30 mouse cellular contexts compared by ENCODE assay signal in genomic region chr2:147360856-147361255, GRCm38 (mm10). TPM values are rescaled to one million over a fixed set of nuclear protein-coding genes. Genes with fewer than 3 reads are reported as not detected.
DNase-seq lines count a peak whose midpoint lies in the region; ATAC-seq and TF ChIP-seq lines count a peak whose summit lies in the region.
"Had no signal": no experiment of that assay in that cellular context is flagged by ENCODE, and none has a peak within 500 bp of the region (broad histone marks: within the 10 kb centered on the region; RNA-seq: fewer than 3 reads in every experiment).

No protein-coding gene starts in this region.

- H3K36me3 ChIP-seq in neural tube, embryonic 15.5 days, result no peaks in the 10 kb centered on the region
- H3K36me3 ChIP-seq in embryonic facial prominence, embryonic 13.5 days, result no peaks in the 10 kb centered on the region
- H3K36me3 ChIP-seq: forebrain, embryonic 12.5 days; G1E; heart, embryonic 15.5 days; limb, embryonic 13.5 days; liver, embryonic 13.5 days had no signal

- peaks cover 95% of the 10 kb centered on the region for H3K27me3 ChIP-seq in neural tube, embryonic 15.5 days (replicated peaks)
- H3K27me3 ChIP-seq in embryonic facial prominence, embryonic 13.5 days, result peaks cover 95% of the 10 kb centered on the region

- no peak overlapping the region for H3K4me3 ChIP-seq in neural tube, embryonic 15.5 days (replicated peaks)
- H3K4me3 ChIP-seq in embryonic facial prominence, embryonic 13.5 days, result peak overlapping the region; percentile 2; the same call in 1 of the 2 replicates
- H3K4me3 ChIP-seq in lung, adult 2 months (replicated peaks; ENCODE audit: extremely low read depth, low read depth, low read length), result no peak overlapping the region
- H3K4me3 ChIP-seq: forebrain, embryonic 12.5 days; layer of hippocampus, adult 2 months; liver, embryonic 13.5 days had no signal

- no peak overlapping the region for H3K27ac ChIP-seq in neural tube, embryonic 15.5 days (replicated peaks)
- no peak overlapping the region for H3K27ac ChIP-seq in embryonic facial prominence, embryonic 13.5 days
- H3K27ac ChIP-seq: forebrain, embryonic 12.5 days; heart, embryonic 15.5 days; hindbrain, postnatal 0 days; layer of hippocampus, adult 2 months; limb, embryonic 13.5 days; liver, embryonic 13.5 days had no signal

- TF ChIP-seq CTCF in lung, adult 2 months (IDR thresholded peaks at IDR 0.05; ENCODE audit: insufficient read depth, low read length), result no peak

- no peak overlapping the region for H3K9ac ChIP-seq in neural tube, embryonic 15.5 days (replicated peaks)
- no peak overlapping the region for H3K9ac ChIP-seq in embryonic facial prominence, embryonic 13.5 days
- H3K9ac ChIP-seq: forebrain, embryonic 12.5 days; heart, embryonic 15.5 days; limb, embryonic 13.5 days; liver, embryonic 13.5 days had no signal

- no peak for ATAC-seq in neural tube, embryonic 15.5 days (ENCODE audit: low FRiP score)
- no peak for ATAC-seq in embryonic facial prominence, embryonic 13.5 days (ENCODE audit: insufficient number of reproducible peaks, insufficient read depth, low FRiP score, low TSS enrichment, low read depth)
- ATAC-seq: hindbrain, postnatal 0 days; intestine, embryonic 16.5 days; Patski had no signal

- 1% methylated on average over 5 of the region's 5 CpGs for WGBS in neural tube, embryonic 15.5 days
- 6% methylated on average over 5 of the region's 5 CpGs for whole genome bisulfite sequencing in embryonic facial prominence, embryonic 13.5 days
- WGBS in lung, adult 2 months, result 5% methylated on average over 5 of the region's 5 CpGs

- peaks cover 11% of the 10 kb centered on the region for H3K4me1 ChIP-seq in neural tube, embryonic 15.5 days
- peaks cover 24% of the 10 kb centered on the region for H3K4me1 ChIP-seq in embryonic facial prominence, embryonic 13.5 days
- H3K4me1 ChIP-seq in lung, adult 2 months (ENCODE audit: control insufficient read depth, insufficient read depth, low read length), result no peaks in the 10 kb centered on the region
- H3K4me1 ChIP-seq: liver, embryonic 13.5 days had no signal

- H3K4me2 ChIP-seq in neural tube, embryonic 15.5 days, result no peak overlapping the region
- peak overlapping the region; percentile 53 for H3K4me2 ChIP-seq in embryonic facial prominence, embryonic 13.5 days
- H3K4me2 ChIP-seq: forebrain, embryonic 12.5 days; heart, embryonic 15.5 days; liver, embryonic 13.5 days had no signal

- peak; percentile 18 for DNase-seq in heart, adult 11 months
- DNase-seq in heart, adult 9 months (ENCODE audit: low spot score in 2 of 2), result no peak
- DNase-seq in neural tube, embryonic 10.5 days (ENCODE audit: extremely low spot score, low spot score), result peak; percentile 44
- DNase-seq in retina, embryonic 14.5 days (ENCODE audit: low spot score), result peak; percentile 31
- DNase-seq in lung, adult 2 months, result no peak
- no peak for DNase-seq in adrenal gland, postnatal 14 days
- DNase-seq: adrenal gland, adult 8-10 months; cerebellum, adult 2 months; cerebellum, postnatal 36 days; gastrocnemius, postnatal 36 days; heart, postnatal 36 days; kidney, adult 9 months; kidney, postnatal 25 days; liver, embryonic 13.5 days had no signal

- no peak for TF ChIP-seq POLR2A in lung, adult 2 months (IDR thresholded peaks at IDR 0.05; ENCODE audit: borderline replicate concordance, extremely low read depth, low read depth, low read length)

- no peaks in the 10 kb centered on the region for H3K9me3 ChIP-seq in neural tube, embryonic 15.5 days (replicated peaks)
- H3K9me3 ChIP-seq in embryonic facial prominence, embryonic 13.5 days, result no peaks in the 10 kb centered on the region
- H3K9me3 ChIP-seq: forebrain, embryonic 12.5 days; heart, embryonic 15.5 days; limb, embryonic 13.5 days; liver, embryonic 13.5 days had no signal

RNA-seq across cellular contexts. Expression of gene Pax1, which starts 0.9 kb away (rescaled TPM):
- 0.74 and 20.4 TPM in 2 replicates for polyA plus RNA-seq in neural tube, embryonic 15.5 days (2015; fragmentation: Nextera tagmentation; extraction: Ambion mirVana)
- 13.5 and 17.8 TPM in 2 replicates for polyA plus RNA-seq in embryonic facial prominence, embryonic 13.5 days (2015; fragmentation: Nextera tagmentation; extraction: Ambion mirVana)
- 0.06 and 0.09 TPM in 2 replicates for polyA plus RNA-seq in lung, adult 2 months (2012; rRNA removed)
- not detected in 2 replicates for total RNA-seq in adrenal gland, postnatal 14 days (2021)
- total RNA-seq: adrenal gland, adult 8-10 months; gastrocnemius, adult 18-20 months; heart, adult 8-10 months; heart, postnatal 36 days; hindbrain, postnatal 0 days; layer of hippocampus, postnatal 25 days; left cerebral cortex, postnatal 10 days had no signal
- polyA plus RNA-seq: G1E; hindbrain, postnatal 0 days; intestine, embryonic 16.5 days; liver, embryonic 13.5 days; Patski; small intestine, adult 2 months; stomach, embryonic 16.5 days had no signal

Comparison
In these comparisons a context has a peak if more than half of its experiments do, and no peak if none do; other contexts are left out.
1. DNase-seq: peak in heart, adult 11 months (single experiment), neural tube, embryonic 10.5 days (single experiment) and retina, embryonic 14.5 days (single experiment); none in heart, adult 9 months (0 of 2), lung, adult 2 months (single experiment) and adrenal gland, postnatal 14 days (single experiment).